Mouse (Mus musculus) lung, adult 2 months (tissue): ENCODE data around the gene Tenm4.

ENCODE experiments used
- CTCF ChIP-seq: fragments of 200-500 bp; IDR thresholded peaks from 2 replicates; pipeline ENCODE4 v1.5.1; 2011; ENCODE audit warnings: mild to moderate bottlenecking, low read length, control low read depth; ENCODE audit not compliant: insufficient read depth
- POLR2A ChIP-seq: fragments of 200-500 bp; IDR thresholded peaks from 2 replicates; pipeline ENCODE4 v1.6.1; 2011; ENCODE audit warnings: low read depth, mild to moderate bottlenecking, control low read depth, low read length, borderline replicate concordance; ENCODE audit errors: extremely low read depth

- TF ChIP-seq CTCF, result no peak
- TF ChIP-seq POLR2A, result no peak
Measured at GRCm38 (mm10) chr7:96265941-96266340, 94.9 kb downstream of the Tenm4 start.
